23 mouse cellular contexts compared by ENCODE assay signal in the genomic region with DNA sequence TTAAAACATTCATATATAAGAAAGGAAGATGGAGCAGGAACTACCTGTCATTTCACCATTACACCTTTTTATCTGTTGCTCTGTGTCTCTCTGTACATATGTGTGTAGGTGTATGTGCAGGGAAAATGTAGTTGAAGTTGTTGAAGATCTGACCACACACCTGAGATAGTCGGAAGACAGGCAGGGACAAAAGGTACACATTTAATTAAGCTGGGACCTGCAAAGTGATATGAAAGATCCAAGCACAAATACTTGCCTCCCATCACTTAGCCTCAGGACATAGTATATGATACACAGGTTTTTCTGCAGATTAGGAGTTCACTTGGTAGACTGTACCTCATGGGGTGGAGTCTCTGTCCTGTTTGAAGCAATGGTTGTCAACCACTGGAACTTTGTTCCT.
"Had no signal": no experiment of that assay in that cellular context is flagged by ENCODE, and none has a peak within 500 bp of the region (broad histone marks: within the 10 kb centered on the region; RNA-seq: fewer than 3 reads in every experiment).

No protein-coding gene starts in this region.

- H3K27ac ChIP-seq: heart, adult 2 months; heart, embryonic 13.5 days; heart, embryonic 15.5 days; hindbrain, embryonic 13.5 days; hindbrain, embryonic 15.5 days; hindbrain, postnatal 0 days; intestine, embryonic 15.5 days; layer of hippocampus, adult 2 months; left cerebral cortex, adult 2 months; limb, embryonic 10.5 days; limb, embryonic 12.5 days had no signal

- H3K27me3 ChIP-seq: heart, embryonic 13.5 days; heart, embryonic 15.5 days; hindbrain, embryonic 13.5 days; hindbrain, embryonic 15.5 days; intestine, embryonic 15.5 days; limb, embryonic 12.5 days had no signal

- DNase-seq: forebrain, postnatal 0 days; gastrocnemius, postnatal 14 days; gastrocnemius, postnatal 36 days; heart, adult 11 months; heart, adult 2 months; heart, postnatal 14 days; heart, postnatal 36 days; kidney, adult 18-20 months; kidney, adult 8-10 months; kidney, postnatal 10 days; kidney, postnatal 4 days; liver had no signal

- ATAC-seq: forebrain, postnatal 0 days; hindbrain, postnatal 0 days; intestine, embryonic 15.5 days; intestine, postnatal 0 days had no signal

- H3K4me3 ChIP-seq: heart, adult 2 months; heart, embryonic 13.5 days; heart, embryonic 15.5 days; hindbrain, embryonic 13.5 days; hindbrain, embryonic 15.5 days; intestine, embryonic 15.5 days; layer of hippocampus, adult 2 months; left cerebral cortex, adult 2 months; limb, embryonic 10.5 days; limb, embryonic 12.5 days had no signal

- H3K9me3 ChIP-seq: heart, embryonic 13.5 days; heart, embryonic 15.5 days; hindbrain, embryonic 15.5 days; intestine, embryonic 15.5 days; limb, embryonic 10.5 days had no signal

- H3K36me3 ChIP-seq: heart, embryonic 13.5 days; heart, embryonic 15.5 days; hindbrain, embryonic 13.5 days; hindbrain, embryonic 15.5 days; intestine, embryonic 15.5 days; limb, embryonic 10.5 days; limb, embryonic 12.5 days had no signal
